Mouse (Mus musculus) heart, embryonic 12.5 days (tissue): Measurements from ENCODE around the gene Dclk1. TPM values are rescaled to one million over a fixed set of nuclear protein-coding genes. Genes with fewer than 3 reads are reported as not detected.

ENCODE experiments used
- ATAC-seq: fragments of 200-750 bp; cut with Nextera tagmentation; 2 replicates; pipeline ENCODE4 v1.8.0; 2017; ENCODE audit warnings: moderate TSS enrichment, moderate library complexity; ENCODE audit not compliant: insufficient number of reproducible peaks, low FRiP score
- H3K27ac ChIP-seq: fragments of 300-500 bp; sonication (generic); 2 replicates; pipeline ENCODE4 v1.5.1; 2016; ENCODE audit warnings: mild to moderate bottlenecking, moderate library complexity; ENCODE audit not compliant: poor library complexity, severe bottlenecking
- H3K27me3 ChIP-seq: fragments of 300-500 bp; sonication (generic); replicated peaks from 2 replicates; pipeline ENCODE4 v1.6.1; 2016; ENCODE audit warnings: mild to moderate bottlenecking, moderate library complexity
- H3K36me3 ChIP-seq: fragments of 300-500 bp; sonication (generic); 2 replicates; pipeline ENCODE4 v1.6.1; 2016; ENCODE audit warnings: mild to moderate bottlenecking, moderate library complexity
- H3K4me1 ChIP-seq: fragments of 300-500 bp; sonication (generic); replicated peaks from 2 replicates; pipeline ENCODE4 v1.6.1; 2016; ENCODE audit warnings: mild to moderate bottlenecking
- H3K4me2 ChIP-seq: fragments of 300-500 bp; sonication (generic); 2 replicates; pipeline ENCODE4 v1.6.1; 2016; ENCODE audit warnings: mild to moderate bottlenecking, moderate library complexity
- H3K4me3 ChIP-seq: fragments of 300-500 bp; sonication (generic); 2 replicates; pipeline ENCODE4 v1.5.1; 2016; ENCODE audit warnings: mild to moderate bottlenecking
- H3K9ac ChIP-seq: fragments of 300-500 bp; sonication (generic); 2 replicates; pipeline ENCODE4 v1.6.1; 2016; ENCODE audit warnings: mild to moderate bottlenecking, moderate library complexity
- H3K9me3 ChIP-seq: fragments of 300-500 bp; sonication (generic); replicated peaks from 2 replicates; pipeline ENCODE4 v1.6.1; 2016; ENCODE audit warnings: mild to moderate bottlenecking, moderate library complexity
- WGBS: fragments of 180-500 bp; shearing (Covaris S2); methylation state at CpG from one replicate; pipeline ENCODE4 v1.1.7; 2016; 5-methylcytosine and 5-hydroxymethylcytosine counted together
- polyA plus RNA-seq: library from polyadenylated mRNA; unstranded; fragments of >200 nt; fragmentation: Nextera tagmentation; extraction: Ambion mirVana; gene quantifications from 2 replicates; pipeline ENCODE4 v1.2.1, GENCODE M21; 2016

Gene Dclk1
- polyA plus RNA-seq, 1 experiment from 2014 or later, result 8.6 TPM

GRCm38 (mm10) chr3:55476694-55477093 lies 234.5 kb downstream of the Dclk1 start:
- Histone ChIP-seq H3K4me1 (no peaks in the 10 kb centered on the region), H3K27ac (no peak overlapping the region), H3K4me3 (no peak overlapping the region), H3K27me3 (no peaks in the 10 kb centered on the region), H3K9ac (no peak overlapping the region), H3K36me3 (no peaks in the 10 kb centered on the region), H3K4me2 (no peak overlapping the region), H3K9me3 (no peaks in the 10 kb centered on the region)
- ATAC-seq, result no peak
- WGBS, result 70% methylated on average over 7 of the region's 7 CpGs

DNA sequence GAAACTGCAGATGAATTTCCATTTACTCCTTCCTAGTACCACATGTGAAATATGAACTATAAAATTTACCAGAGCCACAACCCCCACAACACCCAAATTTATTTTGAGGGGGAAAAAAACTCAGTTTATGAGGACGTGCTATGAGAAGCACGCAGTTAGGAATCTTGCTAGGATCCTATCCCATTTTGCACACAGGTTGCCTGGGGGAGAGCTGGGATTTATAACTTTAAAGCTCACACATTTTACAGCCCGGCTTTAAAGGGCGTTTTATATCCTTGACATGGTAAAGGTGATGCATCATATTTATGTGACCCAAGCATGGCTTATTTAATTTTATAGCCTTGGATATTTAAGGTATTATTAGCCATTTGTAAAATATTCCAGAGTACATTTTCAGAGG lies 237.1 kb downstream of the Dclk1 start:
- no peaks in the 10 kb centered on the region for H3K4me1 ChIP-seq
- H3K9ac ChIP-seq, result no peak overlapping the region
- no peaks in the 10 kb centered on the region for H3K27me3 ChIP-seq
- H3K27ac ChIP-seq, result no peak overlapping the region
- no peak overlapping the region for H3K4me2 ChIP-seq
- H3K4me3 ChIP-seq, result no peak overlapping the region
- H3K36me3 ChIP-seq, result no peaks in the 10 kb centered on the region
- WGBS, result 82% methylated on average over 4 of the region's 4 CpGs
- no peak for ATAC-seq
- H3K9me3 ChIP-seq, result no peaks in the 10 kb centered on the region

DNA sequence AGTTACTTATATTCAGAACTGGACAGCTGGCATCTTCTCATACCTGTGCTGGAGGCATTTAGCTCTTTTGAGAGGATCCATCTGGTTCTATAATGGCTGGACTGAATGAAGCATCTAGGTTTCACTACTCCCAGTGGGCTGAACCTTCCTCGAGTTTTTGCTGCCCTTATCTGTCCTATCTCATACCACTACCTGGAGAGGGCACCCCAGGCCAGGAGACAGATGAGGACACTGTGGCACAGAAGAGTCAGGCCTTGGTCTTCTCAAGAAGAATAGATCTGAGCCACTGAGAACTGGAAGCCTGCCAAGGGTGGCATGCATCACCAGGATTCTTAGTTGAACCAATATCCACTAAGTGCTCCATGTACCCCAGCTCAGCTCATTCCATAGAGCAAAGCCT lies 239.0 kb downstream of the Dclk1 start:
- 44% methylated on average over 1 of the region's 1 CpGs for WGBS
- no peak overlapping the region for H3K9ac ChIP-seq

GRCm38 (mm10) chr3:55483328-55483727 lies 241.2 kb downstream of the Dclk1 start:
- Histone ChIP-seq H3K9me3 (no peaks in the 10 kb centered on the region), H3K4me3 (no peak overlapping the region), H3K36me3 (no peaks in the 10 kb centered on the region), H3K9ac (no peak overlapping the region), H3K27me3 (no peaks in the 10 kb centered on the region), H3K4me1 (no peaks in the 10 kb centered on the region), H3K27ac (no peak overlapping the region), H3K4me2 (no peak overlapping the region)
- no peak for ATAC-seq
- WGBS, result 51% methylated on average over 4 of the region's 4 CpGs

More for the DNA sequence above, 239.0 kb downstream of the Dclk1 start:
- no peaks in the 10 kb centered on the region for H3K36me3 ChIP-seq
- H3K9me3 ChIP-seq, result no peaks in the 10 kb centered on the region
- H3K27me3 ChIP-seq, result no peaks in the 10 kb centered on the region
- no peak overlapping the region for H3K4me2 ChIP-seq
- no peaks in the 10 kb centered on the region for H3K4me1 ChIP-seq
- no peak overlapping the region for H3K27ac ChIP-seq
- H3K4me3 ChIP-seq, result no peak overlapping the region
- no peak for ATAC-seq

DNA sequence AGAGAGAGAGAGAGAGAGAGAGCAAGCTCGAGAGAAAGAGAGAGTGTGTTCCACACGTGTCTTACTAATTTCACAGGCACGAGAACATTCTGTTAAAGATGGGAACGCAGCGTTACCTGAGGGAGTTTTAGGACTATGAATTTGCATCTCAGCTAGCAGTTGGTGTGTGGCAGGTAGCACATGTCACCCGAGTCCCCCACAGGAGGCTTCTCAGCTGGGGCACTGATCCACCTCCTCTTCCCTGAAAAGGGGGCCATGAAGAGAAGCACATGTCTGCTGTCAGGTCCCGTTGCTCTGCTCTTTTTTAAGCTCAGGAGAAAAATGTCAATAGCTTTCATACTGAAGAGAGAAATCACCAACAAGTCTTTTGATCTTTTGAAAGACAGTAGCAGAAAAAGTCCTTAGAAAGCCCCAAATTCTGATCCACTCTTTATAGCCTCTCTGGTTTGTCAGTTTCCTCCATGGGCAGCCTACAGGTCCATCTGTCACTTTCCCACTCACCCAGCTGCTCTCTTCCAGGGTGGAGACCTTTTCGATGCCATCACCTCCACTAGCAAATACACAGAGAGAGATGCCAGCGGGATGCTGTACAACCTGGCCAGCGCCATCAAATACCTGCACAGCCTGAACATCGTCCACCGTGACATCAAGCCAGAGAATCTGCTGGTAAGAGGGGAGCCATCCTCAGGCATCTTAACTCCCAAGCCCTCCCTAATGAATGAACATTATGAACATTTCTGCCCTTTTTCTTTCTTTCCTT lies 247.2 kb downstream of the Dclk1 start:
- Histone ChIP-seq H3K27me3 (no peaks in the 10 kb centered on the region), H3K36me3 (no peaks in the 10 kb centered on the region), H3K4me2 (no peak overlapping the region), H3K4me3 (no peak overlapping the region), H3K4me1 (no peaks in the 10 kb centered on the region), H3K27ac (no peak overlapping the region), H3K9me3 (no peaks in the 10 kb centered on the region), H3K9ac (no peak overlapping the region)
- no peak for ATAC-seq
- 71% methylated on average over 12 of the region's 12 CpGs for WGBS

DNA sequence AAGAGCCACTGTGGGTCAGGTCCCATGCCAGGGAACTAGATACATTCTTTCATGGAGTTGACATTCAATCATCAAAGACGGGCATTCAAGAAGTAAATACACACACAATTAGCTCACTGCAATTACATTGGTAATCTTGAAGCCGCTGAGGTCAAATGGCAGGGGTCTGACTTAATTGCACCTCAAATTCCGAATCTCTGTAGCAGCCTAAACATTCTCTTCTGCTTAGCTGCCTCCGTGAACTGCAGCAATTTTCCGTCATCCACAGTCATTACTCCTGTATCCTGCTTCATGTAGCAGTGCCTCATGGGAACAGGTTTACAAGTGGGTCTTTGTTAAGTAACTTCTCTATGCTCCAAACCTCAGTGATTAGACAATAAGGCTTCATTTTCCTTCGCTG lies 249.9 kb downstream of the Dclk1 start:
- Histone ChIP-seq H3K4me3 (no peak overlapping the region), H3K4me1 (no peaks in the 10 kb centered on the region), H3K27me3 (no peaks in the 10 kb centered on the region), H3K27ac (no peak overlapping the region), H3K9ac (no peak overlapping the region), H3K4me2 (no peak overlapping the region), H3K9me3 (no peaks in the 10 kb centered on the region), H3K36me3 (no peaks in the 10 kb centered on the region)
- ATAC-seq, result no peak
- 63% methylated on average over 6 of the region's 6 CpGs for WGBS

DNA sequence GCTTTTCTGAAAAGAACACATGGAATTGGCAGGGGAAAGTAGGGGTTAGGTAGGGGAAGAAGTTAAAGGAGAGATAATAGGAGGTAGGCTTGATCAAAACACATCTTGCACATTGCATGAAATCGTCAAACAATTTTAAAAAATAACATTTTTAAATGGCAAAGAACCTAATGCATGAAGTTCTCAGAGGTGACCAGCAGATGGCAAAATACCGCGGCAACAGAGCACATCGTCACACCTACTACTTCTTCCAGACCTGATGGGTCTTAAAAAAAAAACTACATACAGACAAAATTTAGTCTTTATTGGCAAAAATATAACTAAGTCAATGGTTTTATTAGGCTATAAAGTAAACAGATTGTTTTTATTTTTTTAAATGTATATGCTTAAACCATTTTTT lies 252.2 kb downstream of the Dclk1 start:
- ATAC-seq, result no peak
- H3K27ac ChIP-seq, result no peak overlapping the region
- WGBS, result 36% methylated on average over 4 of the region's 4 CpGs

DNA sequence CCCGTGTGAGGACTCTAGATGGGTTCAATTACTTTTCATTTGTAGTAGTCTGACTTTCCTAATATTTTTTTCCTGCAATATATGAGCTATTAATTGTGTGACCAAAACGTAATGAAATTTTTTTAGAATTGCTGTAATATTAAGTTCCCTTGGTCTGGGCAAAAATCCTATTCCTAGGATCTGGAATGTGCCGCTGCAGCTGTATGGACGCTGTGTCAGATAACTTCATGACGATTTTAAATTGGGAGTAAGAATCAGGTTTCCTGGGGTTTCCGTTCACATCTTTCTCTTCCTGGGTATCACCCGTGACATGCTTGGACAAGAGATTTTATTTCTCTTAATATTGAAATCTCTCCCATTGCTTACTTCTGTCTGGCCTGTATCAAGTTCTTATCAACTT lies 253.1 kb downstream of the Dclk1 start:
- Histone ChIP-seq H3K9me3 (no peaks in the 10 kb centered on the region), H3K36me3 (no peaks in the 10 kb centered on the region), H3K27ac (no peak overlapping the region), H3K9ac (no peak overlapping the region), H3K4me1 (no peaks in the 10 kb centered on the region), H3K27me3 (no peaks in the 10 kb centered on the region), H3K4me2 (no peak overlapping the region), H3K4me3 (no peak overlapping the region)
- ATAC-seq, result no peak
- 78% methylated on average over 7 of the region's 7 CpGs for WGBS

More for the DNA sequence above, 252.2 kb downstream of the Dclk1 start:
- H3K36me3 ChIP-seq, result no peaks in the 10 kb centered on the region
- no peak overlapping the region for H3K4me3 ChIP-seq
- no peaks in the 10 kb centered on the region for H3K4me1 ChIP-seq
- H3K9ac ChIP-seq, result no peak overlapping the region
- no peak overlapping the region for H3K4me2 ChIP-seq
- H3K9me3 ChIP-seq, result no peaks in the 10 kb centered on the region
- H3K27me3 ChIP-seq, result no peaks in the 10 kb centered on the region

GRCm38 (mm10) chr3:55495866-55496265 lies 253.7 kb downstream of the Dclk1 start:
- Histone ChIP-seq H3K9ac (no peak overlapping the region), H3K4me2 (no peak overlapping the region), H3K27ac (no peak overlapping the region), H3K9me3 (no peaks in the 10 kb centered on the region), H3K4me1 (no peaks in the 10 kb centered on the region), H3K27me3 (no peaks in the 10 kb centered on the region), H3K4me3 (no peak overlapping the region), H3K36me3 (no peaks in the 10 kb centered on the region)
- ATAC-seq, result no peak
- 54% methylated on average over 4 of the region's 4 CpGs for WGBS

GRCm38 (mm10) chr3:55496462-55496941 lies 254.3 kb downstream of the Dclk1 start:
- no peak overlapping the region for H3K9ac ChIP-seq
- H3K4me2 ChIP-seq, result no peak overlapping the region
- H3K9me3 ChIP-seq, result no peaks in the 10 kb centered on the region
- no peak for ATAC-seq
- no peak overlapping the region for H3K27ac ChIP-seq
- H3K36me3 ChIP-seq, result no peaks in the 10 kb centered on the region
- no peaks in the 10 kb centered on the region for H3K27me3 ChIP-seq
- 85% methylated on average over 9 of the region's 9 CpGs for WGBS
- H3K4me1 ChIP-seq, result no peaks in the 10 kb centered on the region
- H3K4me3 ChIP-seq, result no peak overlapping the region

DNA sequence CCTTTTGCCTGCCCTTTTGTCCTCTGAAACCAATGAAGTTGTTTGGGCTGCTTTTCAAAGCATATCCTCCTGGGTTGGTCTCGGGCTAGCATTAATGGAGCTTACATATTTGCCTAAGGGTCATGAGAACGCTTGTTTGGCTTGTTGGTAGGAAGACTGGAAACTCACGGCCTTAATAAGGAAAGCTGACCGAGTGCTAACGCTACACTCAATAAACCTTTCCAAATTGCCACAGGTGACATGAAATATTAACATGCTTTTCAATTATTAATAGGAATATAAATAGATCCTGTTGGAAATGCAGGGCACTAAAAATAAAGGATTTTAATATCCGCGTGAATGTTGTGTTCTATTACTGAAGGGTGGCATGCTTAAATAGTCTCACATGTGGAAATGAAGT lies 257.1 kb downstream of the Dclk1 start:
- no peaks in the 10 kb centered on the region for H3K9me3 ChIP-seq
- H3K36me3 ChIP-seq, result no peaks in the 10 kb centered on the region
- H3K4me1 ChIP-seq, result no peaks in the 10 kb centered on the region
- ATAC-seq, result no peak
- no peaks in the 10 kb centered on the region for H3K27me3 ChIP-seq
- WGBS, result 87% methylated on average over 7 of the region's 7 CpGs
- H3K9ac ChIP-seq, result no peak overlapping the region
- no peak overlapping the region for H3K4me3 ChIP-seq
- no peak overlapping the region for H3K4me2 ChIP-seq
- no peak overlapping the region for H3K27ac ChIP-seq

- 0 out of 2 replicates have a peak, but pooled peaks cover 3% of the 10 kb centered on the region for H3K9me3 ChIP-seq
- WGBS, result 71% methylated on average over 7 of the region's 7 CpGs
- no peaks in the 10 kb centered on the region for H3K36me3 ChIP-seq
- H3K4me3 ChIP-seq, result no peak overlapping the region
- no peak overlapping the region for H3K4me2 ChIP-seq
- ATAC-seq, result no peak
- H3K27me3 ChIP-seq, result no peaks in the 10 kb centered on the region
- H3K27ac ChIP-seq, result no peak overlapping the region
- H3K9ac ChIP-seq, result no peak overlapping the region
- 0 out of 2 replicates have a peak, but pooled peaks cover 3% of the 10 kb centered on the region for H3K4me1 ChIP-seq
Observed at GRCm38 (mm10) chr3:55510198-55510597, 268.0 kb downstream of the Dclk1 start.
